Mouse (Mus musculus) thymus, adult 2 months (tissue): ENCODE measurements at regions not wholly inside any gene's neighbourhood (a gene's known extent, or its start where the extent isn't known, plus 50 kb on each side); places are given as distances from the start of the nearest gene placed in this dataset.

Source experiments
- DNase-seq: peaks from one replicate; pipeline ENCODE4 v3.0.0; 2021
- H3K27ac ChIP-seq: fragments of 200-500 bp; 2 replicates; pipeline ENCODE4 v1.5.1; 2012; ENCODE audit warnings: low read length, control low read depth; ENCODE audit not compliant: control insufficient read depth, insufficient read depth
- H3K27me3 ChIP-seq: fragments of 200-500 bp; 2 replicates; pipeline ENCODE4 v1.6.1; 2012; ENCODE audit warnings: mild to moderate bottlenecking, low read length, moderate library complexity, mixed read lengths; ENCODE audit not compliant: control insufficient read depth, insufficient read depth
- H3K36me3 ChIP-seq: fragments of 200-500 bp; 2 replicates; pipeline ENCODE4 v1.6.1; 2012; ENCODE audit warnings: mild to moderate bottlenecking, low read length, moderate library complexity; ENCODE audit not compliant: control insufficient read depth, insufficient read depth
- H3K4me1 ChIP-seq: fragments of 200-500 bp; replicated peaks from 2 replicates; pipeline ENCODE4 v1.6.1; 2012; ENCODE audit warnings: low read length; ENCODE audit not compliant: control insufficient read depth, insufficient read depth
- H3K4me3 ChIP-seq: fragments of 200-500 bp; 2 replicates; pipeline ENCODE4 v1.5.1; 2012; ENCODE audit warnings: mild to moderate bottlenecking, low read length, control low read depth, moderate library complexity; ENCODE audit not compliant: control insufficient read depth, insufficient read depth
- CTCF ChIP-seq: fragments of 200-500 bp; IDR thresholded peaks from 2 replicates; pipeline ENCODE4 v1.5.1; 2012; ENCODE audit warnings: mild to moderate bottlenecking, control low read depth, low read length, moderate library complexity, borderline replicate concordance; ENCODE audit not compliant: control insufficient read depth, poor library complexity, insufficient read depth; ENCODE audit errors: extremely low read depth
- POLR2A ChIP-seq: fragments of 200-500 bp; IDR thresholded peaks from 2 replicates; pipeline ENCODE4 v1.6.1; 2012; ENCODE audit warnings: mild to moderate bottlenecking, low read length, control low read depth, moderate library complexity; ENCODE audit not compliant: control insufficient read depth, poor library complexity, insufficient read depth; ENCODE audit errors: extremely low read depth
- WGBS: fragments of 180-500 bp; shearing (Covaris S2); methylation state at CpG from one replicate; pipeline ENCODE4 v1.1.7; 2018; 5-methylcytosine and 5-hydroxymethylcytosine counted together

- no peak overlapping the region for H3K27ac ChIP-seq
- H3K36me3 ChIP-seq = no peaks in the 10 kb centered on the region
- TF ChIP-seq POLR2A (no peak), CTCF (no peak)
- H3K4me3 ChIP-seq = no peak overlapping the region
- no peaks in the 10 kb centered on the region for H3K27me3 ChIP-seq
- DNase-seq = no peak
- no peaks in the 10 kb centered on the region for H3K4me1 ChIP-seq
- 98% methylated on average over 4 of the region's 4 CpGs for WGBS
Measured at GRCm38 (mm10) chr10:117474351-117475085, 94.7 kb upstream of the Cpsf6 start.

DNA sequence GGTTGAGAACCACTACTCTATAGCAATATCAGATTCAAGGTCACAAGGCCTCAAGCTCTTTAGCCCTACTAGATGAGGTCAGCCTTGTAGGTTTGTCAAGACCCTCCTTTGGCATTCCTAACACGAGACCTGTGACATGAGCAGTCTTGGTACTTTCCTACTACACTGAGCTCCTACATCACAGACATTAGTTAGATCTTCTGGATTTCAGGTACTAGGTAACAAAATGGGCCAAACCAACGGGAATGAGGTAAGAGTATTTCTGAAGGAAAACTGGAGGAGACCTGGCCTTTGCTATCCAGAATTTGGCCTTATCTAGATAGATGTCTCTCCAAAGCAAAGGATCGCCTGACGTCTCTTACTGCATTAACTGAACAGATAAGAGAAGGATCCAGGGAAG, 93.7 kb upstream of the Cpsf6 start:
- Histone ChIP-seq H3K36me3 (no peaks in the 10 kb centered on the region), H3K4me3 (no peak overlapping the region), H3K4me1 (no peaks in the 10 kb centered on the region), H3K27me3 (no peaks in the 10 kb centered on the region), H3K27ac (no peak overlapping the region)
- no peak for DNase-seq
- TF ChIP-seq CTCF (no peak), POLR2A (no peak)
- WGBS = 97% methylated on average over 4 of the region's 4 CpGs

- H3K4me1 ChIP-seq = no peaks in the 10 kb centered on the region
- no peak for TF ChIP-seq POLR2A
- no peak for TF ChIP-seq CTCF
- H3K4me3 ChIP-seq = no peak overlapping the region
- H3K36me3 ChIP-seq = no peaks in the 10 kb centered on the region
- H3K27me3 ChIP-seq = no peaks in the 10 kb centered on the region
- no peak for DNase-seq
- H3K27ac ChIP-seq = no peak overlapping the region
- WGBS = 92% methylated on average over 4 of the region's 4 CpGs
Measured at GRCm38 (mm10) chr10:117472568-117472930, 92.7 kb upstream of the Cpsf6 start.

DNA sequence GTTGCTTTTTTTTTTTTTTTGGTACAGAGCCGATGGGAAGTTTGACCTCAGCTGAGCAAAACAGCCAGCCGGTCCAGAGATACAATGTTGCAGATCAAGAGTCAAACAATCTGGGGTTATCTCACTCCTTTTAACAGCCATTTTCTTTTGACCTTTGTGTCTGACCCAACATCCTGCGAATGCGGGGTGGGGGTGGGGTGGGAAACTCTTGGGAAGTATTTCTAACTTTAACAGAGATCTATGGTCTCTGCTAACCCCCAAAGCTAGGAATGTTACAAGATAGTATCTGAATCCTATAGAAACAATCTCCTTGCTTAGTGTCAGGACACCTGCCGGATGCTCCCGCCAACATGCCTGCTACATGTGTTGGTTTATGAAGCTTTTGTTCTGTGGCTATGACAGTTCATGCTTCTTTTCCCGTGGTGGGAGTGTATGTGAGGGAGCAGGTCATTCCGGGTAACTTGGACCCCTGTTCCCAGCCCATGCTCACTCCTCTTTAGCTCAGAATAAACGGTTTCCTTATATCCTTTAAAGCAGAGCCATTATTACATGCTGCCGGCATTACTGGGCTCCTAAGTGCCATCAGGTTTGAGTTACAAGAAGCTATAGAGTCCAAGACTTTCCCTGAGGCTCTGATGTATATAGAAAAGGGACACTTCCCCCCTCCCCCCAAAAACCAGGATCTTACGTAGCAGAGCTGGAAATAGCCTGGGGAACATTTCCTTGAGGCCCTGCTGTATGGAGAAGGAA, 92.2 kb upstream of the Cpsf6 start:
- Histone ChIP-seq H3K4me1 (no peaks in the 10 kb centered on the region), H3K36me3 (no peaks in the 10 kb centered on the region), H3K27ac (no peak overlapping the region), H3K27me3 (no peaks in the 10 kb centered on the region), H3K4me3 (no peak overlapping the region)
- DNase-seq = no peak
- 86% methylated on average over 11 of the region's 11 CpGs for WGBS
- TF ChIP-seq CTCF (no peak), POLR2A (no peak)

- Histone ChIP-seq H3K27ac (no peak overlapping the region), H3K27me3 (no peaks in the 10 kb centered on the region), H3K36me3 (no peaks in the 10 kb centered on the region), H3K4me1 (no peaks in the 10 kb centered on the region), H3K4me3 (no peak overlapping the region)
- TF ChIP-seq POLR2A (no peak), CTCF (no peak)
- DNase-seq = no peak
- WGBS = 80% methylated on average over 8 of the region's 8 CpGs
Measured at GRCm38 (mm10) chr10:117471036-117471817, 91.4 kb upstream of the Cpsf6 start.

DNA sequence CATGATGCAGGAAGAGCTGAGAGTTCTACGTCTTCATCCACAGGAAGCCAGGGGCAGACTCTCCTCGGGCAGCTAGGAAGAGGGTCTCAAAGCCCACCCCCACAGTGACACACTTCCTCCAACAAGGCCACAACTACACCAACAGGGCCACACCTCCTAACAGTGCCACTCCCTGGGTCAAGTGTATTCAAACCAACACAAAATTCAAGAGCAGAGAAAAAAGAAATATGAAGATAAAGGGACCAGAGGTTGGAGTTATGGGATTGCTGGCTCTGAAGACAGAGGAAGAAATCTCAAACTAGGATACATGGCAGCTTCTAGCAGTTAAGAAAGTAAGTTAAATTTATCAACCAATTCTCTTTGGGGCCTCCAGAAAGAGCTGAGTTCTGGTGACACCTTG, 90.7 kb upstream of the Cpsf6 start:
- no peaks in the 10 kb centered on the region for H3K36me3 ChIP-seq
- no peak for DNase-seq
- H3K4me1 ChIP-seq = no peaks in the 10 kb centered on the region
- H3K4me3 ChIP-seq = no peak overlapping the region
- no peaks in the 10 kb centered on the region for H3K27me3 ChIP-seq
- TF ChIP-seq POLR2A (no peak), CTCF (no peak)
- WGBS = 85% methylated on average over 2 of the region's 2 CpGs
- no peak overlapping the region for H3K27ac ChIP-seq
